Mouse (Mus musculus): ENCODE results near the gene Arid4a.
"Not testable (repeated sequence)": the region's sequence is repeated elsewhere in the genome, so short reads cannot be mapped to it uniquely, and the experiment has no call there.

The Arid4a gene

GRCm38 (mm10) chr12:71016503-71017241 is 882 bp downstream of the Arid4a start:
- peak; percentile 36 to 46 for DNase-seq

DNA sequence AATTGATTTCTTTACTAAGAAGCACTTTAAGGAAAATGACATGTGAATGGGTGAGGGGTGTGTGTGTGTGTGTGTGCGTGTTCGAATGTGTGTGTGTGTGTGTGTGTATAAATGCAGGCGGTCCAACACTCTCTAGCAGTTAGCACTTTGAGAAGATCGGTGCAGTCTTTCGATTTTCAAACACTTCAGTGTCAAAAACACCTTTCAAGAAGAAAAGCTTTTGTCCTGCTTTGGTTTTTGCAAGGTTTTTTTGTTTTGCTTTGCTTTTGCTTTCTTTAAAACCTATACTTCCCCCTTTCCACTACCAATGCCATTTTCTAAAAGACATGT is 1.4 kb downstream of the Arid4a start:
- no peak for DNase-seq

DNA sequence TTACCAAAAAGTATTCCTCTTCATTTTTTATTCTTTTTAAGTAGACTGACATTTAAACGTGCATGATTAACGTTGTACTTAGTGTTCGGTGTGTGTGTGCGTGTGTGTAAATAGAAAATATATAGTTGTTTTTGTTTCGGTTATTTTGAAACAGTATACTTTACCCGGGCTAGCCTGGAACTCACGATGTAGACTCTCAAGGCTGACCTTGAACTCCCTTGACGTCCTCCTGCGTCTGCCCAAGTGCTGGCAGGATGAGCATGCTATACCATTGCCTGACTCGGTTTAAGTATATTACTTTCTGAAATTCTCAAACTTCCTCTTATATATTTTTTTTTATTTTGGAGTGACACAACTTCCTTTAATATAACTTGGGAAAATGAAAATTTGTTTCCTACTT is 2.0 kb downstream of the Arid4a start:
- DNase-seq = no peak

DNA sequence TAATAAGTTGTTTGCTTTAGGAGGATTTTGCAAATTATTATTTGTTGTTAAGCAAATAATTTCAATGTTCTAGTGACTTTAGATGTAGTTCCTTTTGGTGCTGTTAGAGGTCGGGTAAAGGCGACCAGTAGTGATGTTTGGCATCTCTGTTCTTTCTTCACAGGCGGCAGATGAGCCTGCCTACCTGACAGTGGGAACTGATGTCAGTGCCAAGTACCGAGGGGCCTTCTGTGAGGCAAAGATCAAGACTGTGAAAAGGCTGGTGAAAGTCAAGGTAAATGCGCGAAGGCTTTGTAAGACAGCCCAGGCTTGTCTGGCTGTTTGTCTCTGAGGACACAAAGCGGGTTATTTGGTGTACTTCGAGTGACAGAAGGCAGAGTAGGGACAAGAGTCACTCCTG is 3.4 kb downstream of the Arid4a start:
- DNase-seq = no peak

GRCm38 (mm10) chr12:71024411-71024810 is 8.6 kb downstream of the Arid4a start:
- no peak for DNase-seq

DNA sequence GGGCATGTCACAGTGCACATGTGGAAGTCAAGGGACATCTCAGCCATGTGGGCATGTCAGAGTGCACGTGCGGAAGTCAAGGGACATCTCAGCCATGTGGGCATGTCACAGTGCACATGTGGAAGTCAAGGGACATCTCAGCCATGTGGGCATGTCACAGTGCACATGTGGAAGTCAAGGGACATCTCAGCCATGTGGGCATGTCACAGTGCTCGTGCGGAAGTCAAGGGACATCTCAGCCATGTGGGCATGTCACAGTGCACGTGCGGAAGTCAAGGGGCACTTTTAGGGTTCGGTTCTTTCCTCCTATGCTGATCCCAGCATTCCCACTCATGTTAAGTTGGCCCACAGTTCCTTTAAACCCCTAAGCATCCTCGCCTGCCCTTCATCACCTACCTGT is 12.5 kb downstream of the Arid4a start:
- not testable (repeated sequence) for DNase-seq

GRCm38 (mm10) chr12:71030260-71030659 is 14.5 kb downstream of the Arid4a start:
- no peak for DNase-seq

DNA sequence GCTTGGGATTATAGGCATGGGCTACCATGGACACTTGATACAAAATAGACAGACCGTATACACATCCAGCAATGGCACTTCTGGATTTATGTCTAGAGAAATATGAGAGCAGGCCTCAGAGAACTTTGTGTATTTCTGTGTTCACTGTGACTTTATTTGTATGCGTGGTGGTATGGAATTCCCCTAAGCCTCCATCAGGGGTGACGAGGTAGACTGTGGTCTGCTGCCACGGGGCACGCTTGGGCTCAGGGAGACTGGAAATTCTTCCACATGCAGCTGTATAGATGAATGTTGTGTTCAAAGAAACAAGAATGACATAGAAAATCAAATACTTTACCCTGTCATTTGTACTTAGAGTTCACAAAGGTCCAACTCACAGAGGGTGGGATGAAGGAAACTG is 14.9 kb downstream of the Arid4a start:
- DNase-seq = no peak

- DNase-seq = no peak
These were observed 20.0 kb downstream of the Arid4a start for GRCm38 (mm10) chr12:71035826-71036225.

DNA sequence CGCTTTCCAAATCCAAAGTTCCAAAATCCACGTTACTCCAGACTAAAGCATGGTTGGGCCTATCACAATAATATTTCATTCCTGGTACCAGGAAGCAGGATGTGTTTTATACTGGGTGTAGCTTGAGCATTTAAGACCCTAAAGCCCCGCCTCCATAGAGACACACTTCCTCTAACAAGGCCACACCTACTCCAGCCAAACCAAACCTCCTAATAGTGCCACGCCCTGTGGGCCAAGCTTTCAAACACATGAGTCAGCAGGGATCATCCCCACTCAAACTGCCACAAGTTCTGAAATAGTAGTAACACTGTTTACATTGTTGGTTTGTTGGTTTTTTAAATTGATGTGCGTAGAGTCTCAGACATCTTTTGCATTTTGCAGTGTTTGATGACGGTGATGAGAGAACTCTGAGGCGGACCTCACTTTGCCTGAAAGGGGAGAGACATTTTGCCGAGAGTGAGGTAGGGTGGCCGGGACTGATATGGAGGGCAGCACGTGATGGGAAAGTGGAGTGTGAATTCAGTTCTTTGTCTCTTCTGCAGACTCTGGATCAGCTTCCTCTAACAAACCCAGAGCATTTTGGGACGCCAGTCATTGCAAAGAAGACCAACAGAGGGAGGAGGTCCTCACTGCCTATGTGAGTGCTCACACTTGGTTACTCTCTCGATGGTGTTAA is 21.1 kb downstream of the Arid4a start:
- no peak for DNase-seq

DNA sequence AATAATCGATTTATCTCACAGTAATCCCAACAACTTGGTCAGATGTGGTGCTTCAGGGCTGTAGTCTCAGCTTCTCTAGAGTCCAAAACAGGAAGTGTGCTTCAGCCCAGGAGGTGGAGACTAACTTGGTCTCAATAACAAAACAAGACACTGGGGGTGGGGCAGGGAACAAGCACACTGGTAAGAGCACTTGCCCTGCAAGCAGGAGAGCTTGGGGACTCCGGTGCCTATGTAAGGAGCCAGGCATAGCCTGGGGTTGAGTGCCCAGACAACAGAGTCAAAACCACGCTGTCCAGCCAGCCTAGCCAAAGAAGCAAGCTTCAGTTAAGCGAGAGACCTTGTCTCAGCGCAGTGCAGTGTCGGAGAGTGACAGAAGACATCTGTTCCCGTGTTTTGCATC is 24.7 kb downstream of the Arid4a start:
- no peak for DNase-seq

DNA sequence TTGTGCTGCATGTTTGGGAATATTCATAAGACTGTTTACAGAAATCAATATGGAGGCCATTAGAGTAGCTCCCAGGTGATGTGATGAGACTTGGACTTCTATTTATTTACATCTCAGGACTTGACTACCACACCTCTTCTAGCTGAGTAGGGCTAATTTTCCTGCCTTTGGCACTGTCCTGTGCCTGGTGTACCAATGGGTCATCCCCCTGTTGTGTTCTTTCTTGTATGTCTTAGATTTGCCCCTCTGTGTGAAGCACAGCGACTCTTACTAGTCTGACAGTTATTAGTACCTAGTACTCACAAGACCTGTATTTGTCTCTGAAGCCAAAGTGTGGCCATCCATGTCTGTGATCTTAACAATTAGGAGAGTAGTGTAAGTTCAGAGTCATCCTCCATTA is 26.7 kb downstream of the Arid4a start:
- DNase-seq = no peak

DNA sequence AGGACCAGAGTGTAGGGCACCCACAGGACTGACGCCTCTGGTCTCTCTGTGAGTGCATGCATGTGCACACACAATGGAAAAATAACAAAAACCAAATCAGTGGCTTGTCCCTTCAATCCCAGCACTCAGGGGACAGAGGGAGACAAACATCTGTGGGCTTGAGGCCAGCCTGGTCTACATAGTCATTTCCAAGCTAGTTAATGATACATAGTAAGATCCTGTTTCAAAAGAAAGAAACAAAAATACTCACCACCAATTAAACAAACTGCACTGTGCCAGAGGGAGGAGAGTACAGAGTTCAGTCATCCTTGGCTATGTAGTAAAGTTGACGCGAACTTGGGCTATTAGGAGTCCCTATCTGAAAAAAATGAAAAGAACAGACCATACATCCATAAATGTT is 27.8 kb downstream of the Arid4a start:
- no peak for DNase-seq

GRCm38 (mm10) chr12:71044488-71044887 is 28.7 kb downstream of the Arid4a start:
- DNase-seq = no peak

DNA sequence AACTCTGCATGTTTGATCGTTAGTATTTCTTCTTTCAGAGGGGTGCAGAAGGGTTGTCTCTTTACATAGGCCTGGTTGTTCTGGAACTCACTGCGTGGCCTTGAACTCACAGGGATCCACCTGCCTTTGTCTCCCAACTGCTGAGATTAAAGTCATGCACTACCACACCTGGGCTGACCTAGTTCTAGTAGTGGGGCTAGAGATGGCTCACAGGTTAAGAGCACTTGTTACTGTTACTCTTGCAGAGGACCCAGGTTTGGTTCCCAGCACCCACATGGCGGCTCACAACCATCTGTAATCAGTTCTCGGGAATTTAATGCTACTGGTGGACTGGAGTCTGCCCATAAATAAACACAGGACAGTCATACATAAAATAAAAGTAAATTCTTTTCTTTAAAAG is 30.7 kb downstream of the Arid4a start:
- no peak for DNase-seq

DNA sequence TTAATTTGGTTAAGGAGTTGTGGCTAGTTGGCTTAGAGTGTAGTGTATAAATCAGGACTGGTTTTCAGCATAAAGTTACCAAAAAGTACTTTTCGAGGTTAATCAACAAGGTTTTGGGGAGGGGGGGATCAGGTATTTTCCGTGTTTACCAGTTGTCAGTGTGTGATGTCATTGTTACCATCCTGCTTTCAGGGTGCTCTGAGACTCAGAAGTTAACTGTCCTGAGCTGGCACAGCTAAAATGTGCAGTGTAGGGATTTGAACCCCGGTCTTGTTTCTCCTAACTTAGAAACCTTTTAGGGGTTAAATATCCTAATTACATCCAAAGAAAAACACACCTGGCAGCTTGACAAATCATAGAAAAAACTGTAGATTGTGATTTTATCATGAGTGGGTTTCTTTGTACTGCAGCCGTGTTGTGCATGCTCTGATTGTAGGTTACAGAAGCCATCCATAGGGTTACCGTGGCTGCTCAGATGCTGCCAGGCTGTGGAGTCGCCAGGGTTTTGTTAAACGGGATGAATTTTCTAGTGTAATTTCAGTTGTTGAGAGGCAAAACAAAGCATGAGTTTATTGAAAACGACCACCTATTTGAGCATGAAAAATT is 31.8 kb downstream of the Arid4a start:
- peak in 1 of 2 experiments; percentile 14 for DNase-seq

DNA sequence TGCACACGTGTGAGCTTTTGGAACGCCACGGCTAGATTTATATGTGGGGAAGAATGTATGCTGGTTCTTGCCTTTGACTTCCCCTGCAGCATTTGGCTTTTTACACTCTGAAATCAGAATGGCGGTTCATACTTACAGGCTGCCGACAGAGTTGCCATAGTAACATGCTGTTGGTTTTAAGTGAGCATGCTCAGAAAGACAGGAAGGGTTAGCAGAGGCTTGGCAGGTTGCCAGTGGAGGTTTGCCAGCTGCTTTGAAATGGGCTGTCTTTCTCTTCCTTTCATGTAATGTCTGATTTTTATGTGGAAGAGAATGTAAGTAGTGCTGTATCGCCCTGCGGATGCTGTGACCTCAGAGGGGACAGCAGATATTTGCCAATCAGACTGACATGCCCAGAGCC is 32.3 kb downstream of the Arid4a start:
- DNase-seq = peak; percentile 97 to 99

GRCm38 (mm10) chr12:71048561-71048960 is 32.8 kb downstream of the Arid4a start:
- DNase-seq = no peak

DNA sequence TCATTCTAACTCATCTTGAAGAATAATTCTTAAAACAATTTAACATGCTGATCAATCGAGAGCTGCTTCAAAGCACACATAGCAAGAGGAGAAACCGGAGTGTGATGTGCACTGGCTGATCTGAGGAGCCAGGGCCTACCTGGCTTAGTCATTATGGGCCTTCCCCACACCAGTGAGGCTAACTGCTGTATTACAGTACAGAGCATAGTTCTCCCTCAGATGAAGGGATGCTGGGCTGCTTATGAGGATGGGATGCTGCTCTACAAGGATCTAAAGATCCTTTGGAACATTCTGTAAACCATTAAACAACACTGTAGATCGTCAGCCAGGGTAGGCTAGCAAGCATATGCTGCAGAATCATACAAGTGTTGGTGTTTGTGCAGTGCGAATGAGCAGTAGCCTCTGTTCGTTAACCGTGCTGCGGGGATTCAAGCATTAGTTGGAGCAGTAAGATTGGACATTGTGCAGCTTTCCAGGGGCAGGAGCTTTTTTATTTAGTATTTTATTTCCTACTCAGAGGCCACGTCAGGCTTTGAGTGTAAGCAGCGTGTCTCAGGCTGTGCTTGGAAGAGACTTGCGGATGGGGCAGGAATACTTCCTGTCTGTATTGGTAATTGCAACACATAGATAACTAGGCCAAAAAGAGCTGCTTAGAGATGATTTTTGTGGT is 33.9 kb downstream of the Arid4a start:
- DNase-seq = peak in 1 of 2 experiments; percentile 56

- DNase-seq = peak; percentile 49
These were observed 35.3 kb downstream of the Arid4a start for GRCm38 (mm10) chr12:71051079-71051478.

DNA sequence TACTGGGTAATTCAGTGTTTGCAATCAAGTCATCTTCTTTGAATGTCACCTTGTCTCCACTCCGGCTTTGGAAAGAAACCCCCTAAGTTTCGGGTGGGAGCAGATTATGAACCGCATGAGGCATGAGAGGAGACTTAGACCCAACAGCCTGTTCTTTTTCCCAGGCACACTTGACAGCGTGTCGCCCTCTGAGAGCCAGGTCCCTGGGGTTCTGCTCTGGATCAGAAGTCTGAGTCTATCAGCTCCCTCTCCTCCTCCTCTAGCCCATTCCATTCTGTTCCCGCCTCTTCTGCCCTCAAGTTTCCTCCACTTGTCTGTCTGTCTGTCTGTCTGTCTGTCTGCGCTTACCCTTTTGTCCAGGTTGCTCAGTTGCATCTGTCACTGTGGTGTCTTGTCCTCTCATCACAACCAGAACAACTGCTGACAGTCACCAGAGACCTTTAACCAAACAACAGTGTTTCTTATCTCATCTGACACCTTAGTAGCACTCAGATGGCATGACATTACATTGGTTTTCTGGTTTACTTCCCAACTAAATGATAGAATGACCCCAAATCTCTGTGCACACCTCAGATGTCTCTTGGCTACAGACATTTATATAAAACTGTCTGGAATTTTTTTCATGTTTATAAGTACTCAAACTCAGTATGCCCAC is 36.7 kb downstream of the Arid4a start:
- peak; percentile 26 to 37 for DNase-seq

DNA sequence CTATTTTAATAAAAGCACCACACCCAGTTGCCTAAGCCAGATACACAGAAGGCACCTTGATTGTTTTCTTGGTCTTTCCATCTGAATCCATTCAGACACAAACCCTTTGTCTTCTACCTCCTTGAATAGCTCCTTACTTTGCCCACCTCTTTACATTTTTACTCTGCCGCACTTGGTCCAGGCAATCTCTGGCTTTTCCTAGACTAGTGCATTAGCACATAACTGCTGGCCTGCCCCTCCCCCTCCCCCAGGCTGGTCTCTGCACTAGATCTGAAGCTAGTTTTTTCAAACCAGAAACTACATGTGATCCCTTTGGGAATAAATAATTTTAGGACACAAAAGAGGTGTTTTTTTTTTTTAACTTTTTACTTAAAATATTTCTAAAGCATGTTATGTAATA is 37.2 kb downstream of the Arid4a start:
- DNase-seq = peak; percentile 30 to 32

DNA sequence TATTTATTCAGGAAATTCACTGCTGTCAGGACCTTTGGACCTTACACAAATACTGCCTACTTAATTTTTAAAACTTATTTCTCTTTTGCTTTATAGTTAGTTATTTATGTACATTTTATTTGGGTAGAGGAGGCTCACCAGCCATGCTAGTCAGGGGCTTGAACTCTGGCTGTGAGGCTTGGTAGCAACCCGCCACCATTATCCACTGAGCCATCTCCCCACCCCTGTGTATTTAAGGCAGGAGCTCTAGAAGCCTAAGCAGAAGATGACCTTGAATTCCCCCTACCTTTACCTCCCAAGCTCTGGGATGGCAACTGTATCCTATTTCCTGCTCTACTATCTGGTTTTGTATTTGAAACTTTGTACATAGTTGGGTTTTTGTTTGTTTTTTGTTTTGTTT is 37.7 kb downstream of the Arid4a start:
- DNase-seq = no peak
